Mouse (Mus musculus) 416B (cell line): Measurements from ENCODE around the gene B4galt1.

Source experiments
- DNase-seq: peaks from one replicate; pipeline ENCODE4 v3.0.0; 2011; ENCODE audit warnings: low read depth

Gene B4galt1

DNA sequence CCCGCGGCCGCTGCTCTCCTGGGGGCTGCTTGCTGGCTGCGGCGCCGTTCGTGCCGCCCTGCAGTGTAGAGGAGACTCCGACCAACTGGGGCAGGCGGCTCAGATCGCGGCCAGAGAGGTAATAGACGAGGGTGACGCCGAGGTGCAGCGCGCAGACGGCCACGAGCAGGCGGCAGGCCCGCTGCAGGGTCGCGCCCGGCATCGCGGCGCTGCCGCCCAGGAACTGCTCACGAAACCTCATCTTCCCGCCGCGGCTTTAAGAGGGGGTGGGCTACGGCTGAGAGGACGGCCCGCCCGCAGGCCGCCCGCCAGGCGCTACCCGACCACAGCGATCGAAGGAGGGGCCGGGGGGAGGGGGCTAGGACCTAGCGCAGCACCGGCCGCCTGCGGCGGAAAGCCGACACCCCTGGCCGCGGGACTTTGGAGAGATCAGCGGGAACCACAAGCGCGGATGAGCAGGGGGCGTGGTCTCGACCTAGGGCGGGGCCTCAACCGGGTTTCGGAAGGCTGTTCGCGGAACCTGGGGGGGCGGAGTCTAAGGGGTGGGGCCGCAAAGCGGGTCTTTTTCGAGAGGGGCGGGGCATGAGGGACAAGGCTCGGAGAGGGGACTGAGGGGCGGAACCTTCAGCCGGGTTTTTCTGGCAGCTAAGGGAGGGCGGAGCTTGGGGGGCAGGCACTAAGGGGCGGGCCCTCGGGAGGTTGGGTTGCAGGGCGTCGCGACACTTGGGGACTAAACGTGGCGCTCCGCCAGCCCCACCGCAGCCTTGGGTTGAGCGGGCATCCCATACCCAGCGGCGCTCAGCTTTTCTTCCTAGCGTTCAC, at the start of gene B4galt1:
Gene B4galt1, minus strand, starts transcription at position 441 of the 822 bp plus-strand sequence.
- DNase-seq: peak; percentile 100

DNA sequence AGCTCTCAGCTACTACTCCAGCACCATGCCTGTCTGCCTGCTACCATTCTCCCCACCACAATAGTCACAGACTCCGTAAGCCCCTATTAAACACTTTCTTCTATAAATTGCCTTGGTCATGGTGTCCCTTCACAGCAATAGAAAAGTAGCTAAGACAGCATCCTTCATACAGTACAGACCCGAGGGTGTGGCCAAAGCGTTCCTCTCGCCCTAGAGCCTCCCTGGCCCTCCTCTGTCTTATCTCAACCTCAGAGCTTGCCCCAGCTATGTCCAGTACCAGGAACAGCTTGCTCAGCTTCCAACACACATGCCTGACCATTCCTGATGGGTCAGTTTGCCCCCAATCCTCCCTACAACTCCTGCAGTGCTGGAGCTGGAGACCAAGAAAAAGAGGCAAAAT, 46.8 kb upstream of the B4galt1 start:
- DNase-seq: no peak

DNA sequence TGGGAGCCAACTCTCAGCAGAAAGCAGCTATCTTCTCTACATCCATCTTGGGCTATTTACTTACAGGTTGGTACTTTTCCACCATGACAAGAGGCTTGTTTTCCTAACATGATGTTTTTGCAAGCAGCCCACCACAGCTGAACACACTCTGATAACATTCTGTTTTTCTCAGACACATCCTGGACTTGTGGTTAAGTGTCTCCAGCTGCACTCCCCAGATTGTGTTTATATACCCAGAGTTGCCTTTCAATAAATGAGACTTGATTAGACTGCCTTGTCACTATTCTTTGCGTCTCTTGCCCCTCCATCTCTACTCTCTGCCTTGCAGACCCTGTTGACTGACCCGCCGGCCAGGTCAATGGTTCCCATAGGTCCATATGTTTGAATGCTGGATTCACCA, 46.3 kb upstream of the B4galt1 start:
- DNase-seq: peak; percentile 65

DNA sequence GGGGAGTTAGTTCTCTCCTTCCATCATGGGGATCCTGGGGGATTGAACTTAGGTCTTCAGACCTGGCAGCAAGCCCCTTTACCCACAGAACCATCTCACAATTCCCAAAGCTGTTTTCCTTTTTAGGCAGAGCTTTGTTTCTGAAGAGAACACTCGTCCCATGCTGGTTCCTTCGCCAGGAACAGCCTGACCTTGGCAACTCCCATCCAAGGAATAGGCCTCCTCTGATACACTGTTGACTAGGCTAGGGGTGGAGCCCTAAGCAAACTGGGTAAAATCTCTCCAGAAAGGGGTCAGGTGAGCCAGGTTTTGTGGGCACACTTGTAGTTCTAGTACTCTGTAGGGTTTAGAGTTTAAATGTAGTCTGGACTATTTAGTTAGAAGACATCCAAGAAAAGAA, 45.5 kb upstream of the B4galt1 start:
- DNase-seq: no peak

DNA sequence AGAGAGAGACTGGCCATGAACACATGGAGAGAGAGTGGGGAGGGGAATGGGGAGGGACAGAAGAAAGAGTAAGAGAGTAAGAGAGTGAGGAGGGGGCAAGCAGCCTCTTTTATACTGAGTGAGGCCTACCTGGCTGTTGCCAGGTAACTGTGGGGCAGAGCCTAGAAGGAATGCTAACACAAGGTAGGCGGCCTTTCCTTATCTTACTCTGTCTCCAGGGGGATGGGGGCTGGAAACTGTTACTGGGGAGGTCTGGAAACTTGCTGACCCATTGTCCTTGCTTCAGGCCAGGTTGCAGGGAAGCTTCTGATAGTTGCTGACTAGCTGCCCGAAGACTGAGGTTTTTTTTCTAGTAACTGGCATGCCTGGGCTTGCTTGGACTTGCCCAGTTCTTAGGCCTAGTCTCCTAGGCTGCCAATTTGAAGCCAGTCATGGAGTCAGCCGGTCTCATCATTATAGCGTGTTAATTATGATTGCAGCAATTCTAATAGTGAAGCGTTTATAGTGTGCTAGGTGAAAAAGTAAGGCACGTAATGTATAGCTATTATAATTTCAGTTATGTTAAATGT, 44.8 kb upstream of the B4galt1 start:
- DNase-seq: no peak

DNA sequence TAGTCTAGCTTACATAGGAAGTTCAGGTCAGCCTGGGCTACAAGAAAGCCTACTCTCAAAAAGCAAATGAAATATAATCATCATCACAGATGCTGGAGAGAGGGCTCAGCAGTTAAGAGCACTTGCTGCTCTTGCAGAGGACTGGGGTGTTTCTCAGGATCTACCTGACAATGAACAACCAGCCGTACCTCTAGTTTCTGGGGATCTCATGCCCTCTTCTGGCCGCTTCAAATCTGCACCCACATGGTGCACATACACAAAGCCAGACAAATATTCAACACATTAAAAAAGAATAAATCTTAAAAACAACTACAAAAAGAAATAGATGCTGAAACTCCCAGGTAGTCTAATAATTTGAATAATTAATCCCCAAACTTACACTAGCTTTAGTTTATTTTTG, 41.8 kb upstream of the B4galt1 start:
- no peak for DNase-seq

DNA sequence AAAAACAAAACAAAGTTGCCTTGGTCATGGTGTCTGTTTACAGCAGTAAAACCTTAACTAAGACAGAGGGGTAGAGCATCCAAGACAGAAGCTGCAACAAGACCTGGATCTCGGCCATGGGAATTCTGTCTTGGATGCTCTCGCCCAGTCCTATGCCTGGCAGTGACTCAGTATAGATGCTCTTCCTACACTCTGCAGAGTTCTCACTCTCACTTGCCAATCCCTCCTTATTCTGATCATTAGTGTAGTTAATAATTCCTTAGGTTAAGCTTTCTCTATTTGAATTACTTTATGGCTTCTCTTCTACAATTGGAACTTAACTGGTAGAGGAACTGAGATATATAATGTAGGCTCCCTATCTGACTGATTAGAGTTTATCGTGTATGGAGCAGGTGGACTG, 41.3 kb upstream of the B4galt1 start:
- DNase-seq: no peak

DNA sequence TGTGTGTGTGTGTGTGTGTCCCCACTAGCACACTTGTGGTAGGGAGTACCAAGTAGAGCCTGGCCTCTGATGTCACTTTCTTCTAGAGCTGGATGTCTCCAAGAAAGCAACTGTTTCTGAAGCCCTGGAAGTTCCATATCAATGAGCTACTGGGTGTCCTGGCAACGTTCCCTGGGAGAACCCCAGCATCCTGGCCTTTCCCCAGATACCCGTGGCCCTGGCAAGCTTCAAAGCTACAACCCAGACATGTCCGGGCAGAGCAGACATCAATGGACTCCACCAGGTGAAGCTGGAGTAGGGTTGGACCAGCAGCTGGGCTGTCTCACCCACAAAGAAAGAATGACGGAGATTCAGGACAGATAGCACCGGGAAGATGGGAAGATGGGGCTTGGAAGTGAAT, 37.4 kb upstream of the B4galt1 start:
- DNase-seq: no peak

DNA sequence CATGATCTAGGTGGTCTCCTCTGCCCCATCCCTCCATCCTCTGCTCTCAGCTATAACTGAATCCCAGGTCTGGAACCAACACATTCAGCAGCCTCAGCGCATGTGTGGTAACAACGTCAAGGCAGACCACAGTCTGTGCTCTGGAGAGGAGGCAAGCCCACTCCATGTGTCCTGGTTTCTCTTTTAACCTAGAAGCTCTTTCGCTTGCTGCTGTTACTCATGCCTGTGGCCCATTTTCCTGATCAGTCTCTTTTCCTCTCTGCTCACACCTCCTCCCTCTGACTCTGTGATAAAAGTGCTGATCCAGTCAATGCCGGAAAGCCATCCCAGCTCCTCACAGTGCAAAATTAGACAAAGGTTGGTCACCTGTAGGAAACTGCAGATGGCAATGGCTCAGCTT, 36.2 kb upstream of the B4galt1 start:
- DNase-seq: no peak

DNA sequence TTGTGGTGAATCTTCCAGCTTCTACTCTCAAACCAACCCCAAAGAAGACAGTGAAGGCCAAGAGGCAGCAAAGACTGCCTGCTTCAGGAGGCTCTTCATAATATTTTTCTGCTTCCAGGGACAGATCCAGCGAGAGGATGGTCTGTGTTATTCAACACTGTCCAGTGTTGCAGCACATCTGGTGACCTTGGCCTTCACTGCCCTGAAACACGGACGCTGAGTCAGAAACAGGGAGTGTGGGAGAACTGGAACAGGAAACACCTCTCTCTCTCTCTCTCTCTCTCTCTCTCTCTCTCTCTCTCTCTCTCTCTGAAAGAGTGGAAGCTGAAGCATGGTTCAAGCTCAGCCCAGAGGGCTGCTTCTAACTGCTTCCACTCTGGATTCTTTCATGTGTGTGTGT, 35.4 kb upstream of the B4galt1 start:
- peak; percentile 80 for DNase-seq

DNA sequence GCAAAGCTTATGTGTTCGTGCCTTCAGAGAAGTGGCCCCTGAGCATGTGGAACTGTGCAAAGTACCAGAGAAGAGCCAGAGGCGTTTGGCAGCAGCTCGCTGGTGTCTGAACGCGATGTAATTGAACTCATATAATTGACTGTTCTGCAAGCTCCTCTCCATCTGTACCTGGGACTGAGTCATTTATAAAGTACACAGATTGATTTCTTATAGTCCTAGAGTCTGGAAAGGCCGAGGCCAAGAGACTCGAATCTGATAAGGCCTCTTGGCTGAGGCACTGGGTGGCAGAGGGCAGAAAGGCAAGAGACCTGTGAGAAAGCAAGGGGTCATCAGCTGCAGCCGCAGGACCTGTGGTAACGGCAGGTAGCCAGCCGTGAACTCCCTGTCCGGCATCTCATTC, 35.0 kb upstream of the B4galt1 start:
- no peak for DNase-seq

DNA sequence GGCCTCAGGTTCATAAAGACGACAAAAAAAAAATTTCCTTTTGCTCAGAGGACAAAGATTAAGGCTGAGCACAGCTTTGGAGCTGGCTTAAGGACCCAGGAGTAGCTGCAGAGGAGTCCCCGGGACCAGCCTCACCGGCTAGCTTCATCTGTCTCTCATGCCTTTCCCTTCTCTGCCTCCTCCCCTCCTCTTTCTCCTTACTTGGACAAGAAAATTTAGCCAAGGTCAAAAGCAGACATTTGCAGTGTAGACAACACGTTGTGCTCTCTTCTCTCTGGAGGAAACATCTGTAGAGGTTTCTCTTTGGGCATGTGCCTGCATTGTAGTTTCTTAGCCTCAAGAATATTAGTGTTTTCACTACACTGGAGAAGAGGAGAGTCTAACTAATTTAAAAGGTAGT, 32.1 kb upstream of the B4galt1 start:
- DNase-seq: no peak

DNA sequence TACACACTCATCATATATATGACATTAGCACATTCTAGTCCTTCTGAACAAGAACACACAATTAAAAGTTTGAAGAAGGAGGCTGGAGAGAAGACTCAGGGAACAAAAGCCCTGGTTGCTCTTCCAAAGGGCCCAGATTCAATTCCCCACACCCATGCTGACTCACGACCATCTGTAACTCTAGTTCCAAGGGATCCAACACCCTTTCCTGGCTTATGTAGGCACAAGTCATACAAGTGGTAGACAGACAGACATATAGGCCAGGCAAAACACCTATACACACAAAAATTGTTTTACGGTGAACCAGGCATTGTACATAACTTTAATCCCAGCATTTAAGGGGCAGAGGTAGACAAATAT, 31.3 kb upstream of the B4galt1 start:
- DNase-seq: no peak

DNA sequence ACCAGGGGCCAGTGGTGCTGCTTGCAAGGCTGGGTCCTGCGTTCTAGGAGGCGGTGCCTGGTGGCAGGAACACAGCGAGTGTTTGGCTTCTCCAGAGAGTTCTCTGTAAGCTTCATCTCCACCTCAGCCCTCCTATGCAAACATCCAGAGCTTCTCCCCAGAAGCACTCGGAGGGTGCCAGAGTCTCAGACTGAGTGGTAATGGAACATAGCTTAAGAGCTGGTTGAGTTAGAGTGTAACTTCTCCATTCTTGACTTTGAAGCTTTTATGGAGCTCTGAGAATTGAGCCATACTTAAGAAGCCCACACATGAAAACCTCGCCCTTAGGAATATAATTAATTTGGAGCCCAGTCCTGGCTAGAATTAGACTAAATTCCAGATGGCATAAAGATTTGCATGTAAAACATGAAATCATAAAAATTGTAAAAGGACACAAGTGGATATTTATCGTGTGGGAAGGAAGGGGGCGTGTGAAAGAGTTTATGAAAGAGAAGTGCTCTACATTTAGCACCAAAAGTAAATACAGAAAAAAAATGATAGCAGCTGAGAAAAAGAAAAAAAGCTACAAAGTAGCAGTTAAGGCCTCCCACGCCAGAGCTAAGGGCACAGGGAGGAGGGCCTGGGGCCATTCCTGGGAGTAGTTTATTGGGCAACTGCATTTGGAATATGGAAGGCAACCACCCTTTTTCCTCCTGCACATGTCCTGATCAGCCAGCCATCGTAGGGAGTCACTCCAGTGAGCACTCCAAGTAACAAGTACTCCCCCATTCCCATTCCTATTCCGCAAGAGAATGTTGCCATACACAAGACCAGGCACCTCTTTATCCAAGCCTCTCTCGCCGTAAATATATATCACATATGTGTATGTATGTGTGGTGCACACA, 30.7 kb upstream of the B4galt1 start:
- DNase-seq: no peak

DNA sequence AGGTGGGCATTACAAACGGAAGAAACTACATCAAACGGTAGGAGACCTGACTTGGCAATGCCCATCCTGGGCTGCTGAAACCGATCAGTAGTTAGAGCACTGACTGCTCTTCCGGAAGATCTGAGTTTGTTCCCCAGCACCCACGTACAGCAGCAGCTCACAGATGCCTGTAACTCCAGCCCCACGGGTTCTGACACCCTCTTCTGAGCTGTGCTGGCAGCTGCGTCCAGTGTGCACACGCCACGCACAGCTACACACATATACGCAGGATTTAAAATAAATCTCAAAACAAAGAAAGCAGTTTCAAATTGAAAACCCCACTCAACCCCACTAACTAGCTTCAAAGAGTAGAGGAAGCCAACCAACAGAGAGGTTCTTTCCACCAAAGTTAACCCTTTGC, 29.4 kb upstream of the B4galt1 start:
- DNase-seq: no peak

DNA sequence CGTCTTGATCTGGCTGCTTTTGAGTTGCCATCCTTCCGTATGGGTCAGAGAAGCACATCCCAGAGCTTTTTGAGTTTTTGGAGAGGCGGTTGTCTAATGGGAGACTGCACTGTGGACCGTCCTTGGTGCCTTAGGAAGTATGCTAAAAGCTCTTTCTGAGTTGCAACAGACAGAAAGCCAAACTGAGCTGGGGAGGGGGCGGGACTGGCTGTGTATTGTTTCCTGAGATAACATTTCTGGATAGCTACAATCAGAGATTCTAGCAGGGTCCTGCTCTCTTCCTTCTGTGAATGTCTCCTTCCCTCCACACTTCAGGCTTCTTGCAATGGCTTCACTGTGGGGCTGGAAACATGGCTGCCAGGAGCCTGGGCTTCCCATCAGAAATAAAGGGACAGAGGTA, 23.7 kb upstream of the B4galt1 start:
- DNase-seq: peak; percentile 44

DNA sequence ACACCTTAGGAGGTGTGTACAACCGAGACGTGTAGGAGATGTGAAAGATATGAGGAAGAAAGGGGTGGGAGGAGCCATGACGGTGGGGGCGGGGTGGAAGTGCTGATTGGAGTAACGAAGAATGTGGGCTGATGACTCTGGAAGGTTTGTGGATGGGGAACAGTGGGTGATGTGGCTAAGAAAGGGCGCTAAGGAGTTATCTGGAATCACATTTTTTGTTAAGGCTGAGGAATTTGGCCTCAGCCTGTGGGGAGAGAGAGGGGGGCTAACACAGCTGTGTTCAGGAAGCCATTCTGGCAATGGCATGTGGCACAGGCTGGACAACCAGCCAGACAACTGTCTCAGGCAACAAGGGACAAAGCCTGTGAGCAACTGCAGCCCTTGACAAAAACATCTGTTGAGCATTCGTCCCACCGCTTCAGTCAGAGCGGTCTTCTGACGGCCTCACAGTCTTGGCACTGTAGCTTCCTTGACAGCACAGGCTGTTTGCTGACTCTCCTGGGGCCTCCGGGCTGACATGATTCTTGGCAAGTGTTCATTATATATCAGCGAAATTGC, 23.1 kb upstream of the B4galt1 start:
- DNase-seq: peak; percentile 10

DNA sequence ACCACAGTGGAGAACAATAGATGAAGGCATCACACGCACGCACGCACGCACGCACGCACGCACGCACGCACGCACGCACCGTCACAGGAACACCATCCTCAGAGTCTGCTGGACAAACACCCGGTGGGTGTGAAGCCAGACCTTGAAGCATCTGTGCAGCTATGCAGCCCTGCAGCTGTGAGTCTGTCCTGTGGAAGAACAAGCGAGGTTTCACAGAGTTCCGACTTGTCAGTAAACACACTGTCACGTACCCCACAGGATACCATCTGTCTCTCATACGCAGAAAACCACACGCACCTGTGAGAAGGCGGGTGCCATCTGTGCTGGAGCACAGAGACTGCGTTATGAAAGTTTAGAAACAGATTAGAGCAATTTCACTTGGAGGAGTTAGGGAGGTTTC, 22.0 kb upstream of the B4galt1 start:
- DNase-seq: peak; percentile 17

DNA sequence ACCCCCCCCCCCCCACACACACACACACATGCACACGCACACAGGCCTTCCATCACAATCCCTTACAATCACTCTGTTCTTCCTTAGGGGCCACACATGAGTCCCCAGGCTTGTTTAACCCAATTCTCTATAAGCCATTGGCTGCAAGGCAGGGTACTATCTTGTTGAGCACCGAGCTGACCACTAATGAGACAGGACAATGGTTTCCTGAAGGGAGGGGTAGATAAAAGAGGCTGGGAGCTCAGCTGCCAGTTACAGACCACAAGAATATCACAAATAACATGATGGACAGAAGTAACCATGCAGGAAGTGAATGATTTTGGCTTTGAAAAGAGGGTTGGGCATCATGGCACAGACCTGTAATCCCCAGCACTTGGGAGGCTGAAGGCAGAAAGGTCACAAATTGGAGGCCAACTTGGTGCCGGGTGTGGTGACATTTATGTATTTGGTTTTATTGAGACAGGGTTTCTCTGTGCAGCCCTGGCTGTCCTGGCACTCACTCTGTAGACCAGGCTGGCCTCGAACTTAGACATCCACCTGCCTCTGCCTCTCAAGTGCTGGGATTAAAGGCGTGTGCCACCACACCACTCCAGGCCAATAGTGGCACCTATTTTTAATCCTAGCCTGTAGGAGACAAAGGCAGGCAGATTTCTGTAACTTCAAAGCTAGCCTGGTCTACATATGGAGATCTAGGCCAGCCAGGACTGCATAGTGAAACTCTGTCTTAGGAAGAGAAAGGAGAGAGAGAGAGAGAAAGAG, 21.2 kb upstream of the B4galt1 start:
- peak; percentile 93 for DNase-seq

DNA sequence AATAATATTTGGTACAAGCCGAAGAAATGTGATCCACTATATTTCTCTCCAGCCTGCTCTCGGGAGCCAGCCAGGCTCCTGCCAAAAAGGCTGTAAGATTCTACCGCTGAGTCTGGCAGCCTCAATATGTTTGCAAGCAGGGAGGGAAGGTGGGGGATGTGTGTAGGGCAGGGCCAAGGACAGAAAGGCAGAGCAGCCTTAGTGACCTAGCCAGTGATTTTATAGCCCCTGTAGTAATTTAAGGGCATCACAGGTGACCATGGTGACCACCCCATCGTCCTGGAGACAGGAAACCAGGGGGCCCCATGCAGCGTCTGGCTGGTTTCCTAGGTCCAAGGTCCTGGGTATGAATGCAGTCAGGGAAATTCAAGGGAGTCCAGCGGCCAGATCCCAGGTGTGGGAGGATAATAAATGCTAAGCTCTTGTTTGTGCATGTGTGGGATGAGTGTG, 20.4 kb upstream of the B4galt1 start:
- no peak for DNase-seq

DNA sequence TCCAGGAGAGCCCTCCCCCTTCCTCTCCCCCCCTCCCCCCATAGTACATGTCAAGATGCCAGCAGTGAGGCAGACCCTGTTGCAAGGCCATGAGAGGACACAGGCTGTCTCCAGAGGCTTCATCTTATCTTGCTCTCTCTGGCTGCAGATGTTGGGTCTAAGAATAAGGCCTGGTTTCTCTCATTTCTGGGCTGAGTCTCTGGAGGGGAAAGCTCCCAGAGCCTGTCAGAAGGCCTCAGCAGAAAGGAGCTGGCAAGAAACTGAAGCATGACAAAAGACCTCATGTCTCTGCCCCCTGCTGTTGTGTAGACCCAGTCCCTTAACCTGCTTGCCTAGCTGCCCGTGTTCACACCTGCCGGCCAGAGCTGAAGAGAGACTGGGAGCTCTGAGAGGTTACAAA, 19.5 kb upstream of the B4galt1 start:
- DNase-seq: peak; percentile 25

DNA sequence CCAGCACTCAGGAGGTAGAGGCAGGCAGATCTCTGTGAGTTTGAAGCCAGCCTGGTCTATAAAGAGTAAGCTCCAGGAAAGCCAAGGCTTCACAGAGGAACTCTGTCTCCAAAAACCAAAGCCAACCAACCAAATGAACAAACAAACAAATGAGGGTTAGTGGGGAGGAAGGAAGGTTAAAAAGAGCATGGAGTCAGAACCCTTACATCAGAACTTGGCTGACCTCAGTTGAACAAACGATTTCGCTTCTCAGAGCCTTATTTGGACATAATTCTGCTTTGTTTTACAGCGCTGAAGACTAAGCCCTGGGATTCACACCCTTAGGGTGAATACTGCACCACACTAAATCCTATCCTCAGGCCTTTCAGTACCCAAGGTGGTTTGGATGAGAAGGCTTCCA, 18.3 kb upstream of the B4galt1 start:
- DNase-seq: no peak
